Mouse (Mus musculus): ENCODE measurements around the gene C5ar1. TPM values are rescaled to one million over a fixed set of nuclear protein-coding genes. Genes with fewer than 3 reads are reported as not detected.
"Not testable (repeated sequence)": the region's sequence is repeated elsewhere in the genome, so short reads cannot be mapped to it uniquely, and the experiment has no call there.

Gene C5ar1
- polyA plus RNA-seq, 1 experiment from 2014 or later, result 1.1 TPM

DNA sequence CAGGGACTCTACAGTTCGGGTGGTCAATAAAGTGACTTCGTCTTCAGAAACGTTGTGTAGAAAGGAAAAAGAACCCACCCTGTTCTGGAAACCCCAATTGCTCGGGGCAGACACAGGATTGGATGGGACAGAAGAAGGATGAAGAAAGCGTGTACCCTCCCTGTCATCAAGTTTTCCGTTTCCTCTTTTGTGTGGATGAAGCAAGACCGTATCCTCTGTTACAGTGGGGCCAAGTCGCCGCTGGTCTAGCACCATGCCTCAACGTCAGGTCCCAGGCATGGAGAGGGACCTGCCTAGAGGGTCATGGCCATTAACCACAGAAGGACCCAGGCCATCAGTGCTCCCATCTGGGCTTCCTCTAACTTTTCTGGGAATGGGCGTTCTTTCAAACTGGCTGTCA lies 1.5 kb downstream of the C5ar1 start:
- H3K4me1 ChIP-seq (replicated peaks), result no peaks in the 10 kb centered on the region
- no peaks in the 10 kb centered on the region for H3K9me3 ChIP-seq (replicated peaks)
- H3K9ac ChIP-seq, result no peak overlapping the region
- H3K27me3 ChIP-seq (replicated peaks), result no peaks in the 10 kb centered on the region
- ATAC-seq (ENCODE audit: insufficient number of reproducible peaks, low FRiP score), result no peak
- H3K4me3 ChIP-seq, result no peak overlapping the region
- H3K27ac ChIP-seq (ENCODE audit: poor library complexity, severe bottlenecking), result no peak overlapping the region
- no peaks in the 10 kb centered on the region for H3K36me3 ChIP-seq
- WGBS, result 83% methylated on average over 11 of the region's 11 CpGs
- H3K4me2 ChIP-seq, result no peak overlapping the region

DNA sequence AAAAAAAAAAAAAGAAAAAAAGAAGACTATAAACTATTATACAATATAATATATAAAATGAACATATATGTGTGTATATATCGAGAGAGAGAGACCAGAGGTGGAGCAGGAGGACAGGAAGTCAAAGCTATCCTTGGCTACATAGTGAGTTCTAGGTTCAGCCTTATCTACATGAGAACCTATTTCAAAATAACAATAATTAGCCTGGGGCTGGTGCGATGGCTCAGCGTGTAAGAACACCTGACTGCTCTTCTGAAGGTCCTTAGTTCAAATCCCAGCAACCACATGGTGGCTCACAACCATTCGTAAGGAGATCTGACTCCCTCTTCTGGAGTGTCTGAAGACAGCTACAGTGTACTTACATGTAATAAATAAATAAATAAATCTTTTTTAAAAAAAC lies 3.4 kb downstream of the C5ar1 start:
- not testable (repeated sequence) for H3K27me3 ChIP-seq (replicated peaks); H3K9me3 ChIP-seq (replicated peaks); ATAC-seq (ENCODE audit: insufficient number of reproducible peaks, low FRiP score); H3K27ac ChIP-seq (ENCODE audit: poor library complexity, severe bottlenecking); H3K4me2 ChIP-seq; H3K4me3 ChIP-seq; H3K9ac ChIP-seq; H3K36me3 ChIP-seq; H3K4me1 ChIP-seq (replicated peaks)
- 71% methylated on average over 4 of the region's 4 CpGs for WGBS

DNA sequence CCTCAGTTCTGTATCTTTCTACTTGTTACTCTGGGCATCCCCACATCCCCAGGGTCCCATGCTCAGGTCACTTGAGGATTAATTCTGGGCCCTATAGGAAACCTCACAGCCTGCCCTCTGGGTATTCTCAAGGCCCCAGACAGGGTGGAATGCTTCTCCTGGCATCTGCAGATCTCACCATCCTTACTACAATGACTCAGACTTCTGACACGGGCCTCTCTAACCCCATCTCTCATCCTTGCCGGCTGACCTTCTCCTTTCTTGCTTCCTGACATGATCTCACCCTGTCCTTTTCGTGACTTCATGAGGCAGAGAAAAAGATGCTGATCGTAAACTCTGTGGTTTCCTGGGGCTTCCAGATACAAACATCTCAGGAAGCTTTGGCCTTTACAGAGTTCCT lies 5.1 kb downstream of the C5ar1 start:
- Histone ChIP-seq H3K4me1 (replicated peaks) (no peaks in the 10 kb centered on the region), H3K9me3 (replicated peaks) (no peaks in the 10 kb centered on the region), H3K4me2 (no peak overlapping the region), H3K27me3 (replicated peaks) (no peaks in the 10 kb centered on the region), H3K9ac (no peak overlapping the region), H3K36me3 (no peaks in the 10 kb centered on the region), H3K4me3 (no peak overlapping the region), H3K27ac (ENCODE audit: poor library complexity, severe bottlenecking) (no peak overlapping the region)
- WGBS, result 39% methylated on average over 4 of the region's 4 CpGs
- no peak for ATAC-seq (ENCODE audit: insufficient number of reproducible peaks, low FRiP score)

DNA sequence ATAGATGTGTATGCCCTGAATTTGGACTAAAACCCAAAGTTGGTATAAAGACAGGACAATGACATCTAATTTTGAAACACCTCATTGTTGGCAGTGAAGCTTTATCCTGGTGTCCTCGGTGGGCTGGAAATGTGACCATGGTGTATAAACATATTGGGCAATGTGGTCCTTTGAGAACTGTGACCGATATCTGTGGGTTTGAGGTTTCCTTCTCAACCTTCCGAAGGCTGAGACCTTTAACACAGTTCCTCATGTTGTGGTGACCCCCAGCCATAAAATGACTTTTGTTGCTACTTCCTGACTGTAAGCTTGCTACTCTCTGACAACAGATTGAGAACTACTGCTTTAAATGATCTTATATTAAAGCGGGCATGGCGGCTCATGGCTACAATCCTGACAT lies 8.7 kb downstream of the C5ar1 start:
- H3K9me3 ChIP-seq (replicated peaks), result no peaks in the 10 kb centered on the region
- H3K4me2 ChIP-seq, result no peak overlapping the region
- no peaks in the 10 kb centered on the region for H3K4me1 ChIP-seq (replicated peaks)
- ATAC-seq (ENCODE audit: insufficient number of reproducible peaks, low FRiP score), result no peak
- H3K27ac ChIP-seq (ENCODE audit: poor library complexity, severe bottlenecking), result no peak overlapping the region
- no peaks in the 10 kb centered on the region for H3K27me3 ChIP-seq (replicated peaks)
- no peak overlapping the region for H3K9ac ChIP-seq
- no peaks in the 10 kb centered on the region for H3K36me3 ChIP-seq
- 69% methylated on average over 5 of the region's 5 CpGs for WGBS
- H3K4me3 ChIP-seq, result no peak overlapping the region

DNA sequence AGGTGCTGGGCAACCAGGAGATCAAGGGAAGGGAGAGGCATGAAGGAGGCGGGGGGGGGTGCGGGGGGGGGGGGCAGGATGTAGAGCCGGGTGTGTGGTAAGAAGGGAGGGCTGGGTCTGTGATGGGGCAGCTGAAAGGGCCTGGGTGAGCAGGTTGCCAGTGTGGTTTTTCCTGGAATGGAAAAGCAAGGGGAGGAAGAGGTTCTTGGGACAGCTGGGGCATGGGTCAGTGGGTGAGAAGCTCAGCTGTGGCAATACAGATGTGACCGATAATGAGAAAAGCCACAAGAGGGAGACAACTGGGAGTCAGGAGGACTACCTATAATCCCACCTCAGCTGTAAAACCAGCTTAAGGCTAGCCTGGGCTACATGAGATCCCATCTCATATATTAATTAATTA lies 13.4 kb downstream of the C5ar1 start:
- H3K9me3 ChIP-seq (replicated peaks), result no peaks in the 10 kb centered on the region
- no peak overlapping the region for H3K9ac ChIP-seq
- no peaks in the 10 kb centered on the region for H3K27me3 ChIP-seq (replicated peaks)
- H3K27ac ChIP-seq (ENCODE audit: poor library complexity, severe bottlenecking), result no peak overlapping the region
- ATAC-seq (ENCODE audit: insufficient number of reproducible peaks, low FRiP score), result no peak
- WGBS, result 30% methylated on average over 2 of the region's 4 CpGs
- no peak overlapping the region for H3K4me3 ChIP-seq
- no peaks in the 10 kb centered on the region for H3K4me1 ChIP-seq (replicated peaks)
- H3K4me2 ChIP-seq, result no peak overlapping the region
- H3K36me3 ChIP-seq, result no peaks in the 10 kb centered on the region

DNA sequence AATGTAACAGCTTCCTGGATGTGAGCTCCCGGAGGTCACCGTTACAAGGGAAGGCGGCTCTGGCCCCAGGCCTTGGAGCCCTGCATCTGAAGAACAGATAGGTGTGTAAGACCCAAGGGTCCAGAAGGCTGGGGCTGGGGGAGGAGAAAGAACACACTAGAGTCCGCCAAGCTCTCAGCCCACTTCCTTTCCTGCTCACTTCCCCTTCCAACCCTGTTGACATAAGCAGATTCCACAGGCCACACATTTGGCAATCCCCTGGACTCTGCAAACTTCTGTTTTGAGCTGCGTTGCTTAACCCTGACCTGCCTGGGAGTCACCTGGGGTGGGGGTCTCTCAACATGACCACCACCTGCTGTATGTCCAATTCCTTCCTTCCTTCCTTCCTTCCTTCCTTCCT lies 15.3 kb downstream of the C5ar1 start, which contains the start of gene C5ar2:
Gene C5ar2, minus strand, starts transcription at position 88 of the 400 bp plus-strand sequence.
- peaks cover 6% of the 10 kb centered on the region; the same call in 1 of the 2 replicates for H3K4me1 ChIP-seq (replicated peaks)
- no peak for ATAC-seq (ENCODE audit: insufficient number of reproducible peaks, low FRiP score)
- 63% methylated on average over 5 of the region's 5 CpGs for WGBS

DNA sequence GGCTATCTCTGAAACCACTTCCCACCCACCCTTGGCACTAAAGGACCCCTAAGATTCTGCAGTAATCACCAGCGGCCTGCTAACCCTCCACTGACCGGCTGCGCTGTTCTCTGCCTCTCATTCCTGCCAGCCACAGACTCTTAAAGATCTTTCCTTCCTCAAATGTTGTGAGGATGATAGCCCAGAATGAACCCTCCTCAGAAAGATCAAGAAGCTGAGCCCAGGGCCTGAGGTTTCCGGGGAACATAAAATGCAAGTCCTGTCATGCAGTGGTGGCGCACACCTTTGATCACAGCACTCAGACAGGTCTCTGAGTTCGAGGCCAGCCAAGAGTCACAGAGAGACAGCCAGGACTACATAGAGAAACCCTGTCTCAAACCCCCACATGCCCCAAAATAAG lies 17.1 kb downstream of the C5ar1 start:
- Histone ChIP-seq H3K4me3 (no peak overlapping the region), H3K4me1 (replicated peaks) (peaks cover 6% of the 10 kb centered on the region; the same call in 1 of the 2 replicates), H3K36me3 (no peaks in the 10 kb centered on the region), H3K27ac (ENCODE audit: poor library complexity, severe bottlenecking) (no peak overlapping the region), H3K27me3 (replicated peaks) (no peaks in the 10 kb centered on the region), H3K9me3 (replicated peaks) (no peaks in the 10 kb centered on the region), H3K9ac (no peak overlapping the region), H3K4me2 (no peak overlapping the region)
- WGBS, result 71% methylated on average over 6 of the region's 6 CpGs
- no peak for ATAC-seq (ENCODE audit: insufficient number of reproducible peaks, low FRiP score)

More for the DNA sequence above, 15.3 kb downstream of the C5ar1 start, which contains the start of gene C5ar2:
- Histone ChIP-seq H3K4me3 (no peak within 1 kb of the TSS), H3K9ac (no peak within 1 kb of the TSS), H3K4me2 (no peak within 1 kb of the TSS), H3K9me3 (replicated peaks) (no peaks in the 10 kb centered on the region), H3K27me3 (replicated peaks) (no peaks in the 10 kb centered on the region), H3K27ac (ENCODE audit: poor library complexity, severe bottlenecking) (no peak within 1 kb of the TSS), H3K36me3 (no peaks in the 10 kb centered on the region)

DNA sequence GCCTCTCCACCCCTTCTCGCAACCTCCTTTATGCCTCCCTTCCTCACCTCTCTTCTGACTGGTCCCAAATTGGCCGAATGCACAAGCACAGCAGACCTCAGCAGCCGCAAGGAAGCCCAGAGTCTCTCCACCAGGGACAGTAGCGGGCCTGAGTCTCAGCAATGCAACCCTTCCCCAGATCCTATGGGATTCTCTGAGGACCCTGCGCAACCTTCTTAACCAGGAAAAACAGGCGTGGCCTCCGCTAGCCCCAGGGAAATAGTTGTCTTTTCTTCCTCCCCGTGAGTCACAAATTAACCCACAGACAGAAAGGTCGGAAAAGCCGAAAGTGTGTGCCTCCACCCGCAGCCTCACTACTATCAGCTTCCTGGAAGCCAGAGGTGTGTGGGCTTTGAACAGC lies 17.6 kb downstream of the C5ar1 start:
- H3K9me3 ChIP-seq (replicated peaks), result no peaks in the 10 kb centered on the region
- WGBS, result 43% methylated on average over 11 of the region's 11 CpGs
- no peak overlapping the region for H3K4me3 ChIP-seq
- no peaks in the 10 kb centered on the region for H3K36me3 ChIP-seq
- H3K27ac ChIP-seq (ENCODE audit: poor library complexity, severe bottlenecking), result no peak overlapping the region
- H3K4me2 ChIP-seq, result no peak overlapping the region
- no peak for ATAC-seq (ENCODE audit: insufficient number of reproducible peaks, low FRiP score)
- no peaks in the 10 kb centered on the region for H3K27me3 ChIP-seq (replicated peaks)
- H3K9ac ChIP-seq, result no peak overlapping the region
- H3K4me1 ChIP-seq (replicated peaks), result peaks cover 6% of the 10 kb centered on the region; the same call in 1 of the 2 replicates

DNA sequence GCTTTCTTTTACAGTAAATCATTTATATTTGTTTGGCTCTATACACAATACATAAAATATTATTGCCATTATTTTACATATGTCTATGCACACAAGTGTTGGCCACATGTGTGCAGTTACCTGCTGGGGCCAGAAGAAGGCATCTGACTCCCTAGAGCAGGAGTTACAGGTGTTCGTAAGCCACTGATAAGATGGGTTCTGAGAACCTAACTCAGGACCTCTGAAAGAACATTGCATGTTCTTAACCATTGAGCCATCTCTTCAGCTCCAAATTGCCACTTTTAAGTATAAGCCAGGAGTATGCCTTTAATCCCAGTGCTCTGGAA lies 18.4 kb downstream of the C5ar1 start:
- peaks cover 6% of the 10 kb centered on the region; the same call in 1 of the 2 replicates for H3K4me1 ChIP-seq (replicated peaks)
- no peaks in the 10 kb centered on the region for H3K27me3 ChIP-seq (replicated peaks)
- H3K27ac ChIP-seq (ENCODE audit: poor library complexity, severe bottlenecking), result no peak overlapping the region; the same call in 1 of the 2 replicates
- no peak overlapping the region for H3K9ac ChIP-seq
- H3K4me3 ChIP-seq, result no peak overlapping the region
- no peak overlapping the region for H3K4me2 ChIP-seq
- ATAC-seq (ENCODE audit: insufficient number of reproducible peaks, low FRiP score), result no peak; the same call in 1 of the 2 replicates
- WGBS, result 73% methylated on average over 1 of the region's 1 CpGs
- H3K9me3 ChIP-seq (replicated peaks), result no peaks in the 10 kb centered on the region
- H3K36me3 ChIP-seq, result no peaks in the 10 kb centered on the region

DNA sequence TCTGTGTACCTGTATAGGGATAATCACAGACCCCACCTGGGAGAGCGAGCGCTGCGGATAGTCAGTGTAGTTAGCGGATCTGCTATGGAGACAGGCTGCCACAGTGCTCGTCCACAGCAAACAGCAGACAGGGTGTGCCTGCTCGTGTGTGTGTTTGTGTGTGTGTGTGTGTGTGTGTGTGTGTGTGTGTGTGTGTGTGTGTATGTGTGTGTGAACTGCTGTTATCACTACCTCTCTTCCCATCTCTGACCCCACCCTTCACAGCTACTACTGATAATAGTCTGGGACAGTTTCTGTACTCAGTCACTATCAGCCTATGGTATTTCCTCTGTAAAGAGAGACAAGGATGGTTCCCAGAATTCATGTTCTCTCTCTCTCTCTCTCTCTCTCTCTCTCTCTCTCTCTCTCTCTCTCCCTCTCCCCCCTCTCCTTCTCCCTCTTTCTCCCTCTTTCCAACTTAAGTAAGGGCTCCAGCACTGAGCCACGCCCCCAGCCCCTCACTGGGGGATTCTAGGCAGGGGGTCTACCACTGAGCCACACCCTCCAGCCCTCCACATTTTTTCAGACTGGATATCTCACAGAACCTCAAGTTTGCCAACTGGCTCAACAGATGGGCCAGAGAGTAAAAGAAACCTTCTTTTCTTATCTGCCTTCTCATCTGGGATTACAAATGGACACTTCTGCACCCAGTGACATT lies 18.9 kb downstream of the C5ar1 start:
- ATAC-seq (ENCODE audit: insufficient number of reproducible peaks, low FRiP score), result peak; percentile 78
- no peaks in the 10 kb centered on the region for H3K36me3 ChIP-seq
- H3K27ac ChIP-seq (ENCODE audit: poor library complexity, severe bottlenecking), result no peak overlapping the region; the same call in 1 of the 2 replicates
- peaks cover 6% of the 10 kb centered on the region; the same call in 1 of the 2 replicates for H3K4me1 ChIP-seq (replicated peaks)
- H3K27me3 ChIP-seq (replicated peaks), result no peaks in the 10 kb centered on the region
- H3K9ac ChIP-seq, result no peak overlapping the region
- 58% methylated on average over 7 of the region's 7 CpGs for WGBS
- H3K9me3 ChIP-seq (replicated peaks), result no peaks in the 10 kb centered on the region
- no peak overlapping the region for H3K4me3 ChIP-seq
- no peak overlapping the region for H3K4me2 ChIP-seq

DNA sequence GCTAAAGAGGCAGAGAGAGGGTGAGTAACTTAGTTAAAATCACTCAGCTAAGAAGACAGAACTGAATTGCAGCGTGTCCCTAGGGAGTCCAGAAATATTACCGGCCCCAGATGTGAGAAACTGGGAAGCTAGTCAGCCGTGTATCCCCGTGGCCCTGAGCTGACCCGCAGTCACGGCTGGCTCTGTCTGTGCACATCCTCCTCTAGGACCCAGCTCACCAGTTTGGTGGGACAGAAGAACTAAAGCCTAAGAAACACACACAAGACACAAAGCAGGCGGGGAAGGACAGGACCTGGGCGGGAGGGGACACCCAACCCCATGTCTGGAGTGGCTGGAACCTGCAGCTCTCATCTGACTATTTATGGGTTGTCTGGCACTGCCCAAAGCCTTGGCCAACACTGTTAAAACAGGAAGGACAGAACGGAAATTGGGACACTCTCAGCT lies 19.8 kb downstream of the C5ar1 start:
- ATAC-seq (ENCODE audit: insufficient number of reproducible peaks, low FRiP score), result peak; percentile 26; the same call in 1 of the 2 replicates
- Histone ChIP-seq H3K4me2 (peak overlapping the region; percentile 15; the same call in 1 of the 2 replicates), H3K36me3 (no peaks in the 10 kb centered on the region), H3K27ac (ENCODE audit: poor library complexity, severe bottlenecking) (0 out of 2 replicates have a peak overlapping the region, but pooled peaks have one; percentile 8), H3K4me1 (replicated peaks) (peaks cover 6% of the 10 kb centered on the region; the same call in 1 of the 2 replicates), H3K9ac (no peak overlapping the region), H3K27me3 (replicated peaks) (no peaks in the 10 kb centered on the region), H3K9me3 (replicated peaks) (no peaks in the 10 kb centered on the region), H3K4me3 (no peak overlapping the region)
- WGBS, result 46% methylated on average over 9 of the region's 9 CpGs

All from heart, embryonic 12.5 days (tissue).